Mouse (Mus musculus) CD4-positive, CD25-positive, alpha-beta regulatory T cell, adult 2 months (primary cell): ENCODE measurements around the gene H3f3b.

ENCODE experiments used
- DNase-seq: peaks from one replicate; pipeline ENCODE4 v3.0.0-alpha.2; 2012; ENCODE audit warnings: low read depth, low spot score

H3f3b gene

DNA sequence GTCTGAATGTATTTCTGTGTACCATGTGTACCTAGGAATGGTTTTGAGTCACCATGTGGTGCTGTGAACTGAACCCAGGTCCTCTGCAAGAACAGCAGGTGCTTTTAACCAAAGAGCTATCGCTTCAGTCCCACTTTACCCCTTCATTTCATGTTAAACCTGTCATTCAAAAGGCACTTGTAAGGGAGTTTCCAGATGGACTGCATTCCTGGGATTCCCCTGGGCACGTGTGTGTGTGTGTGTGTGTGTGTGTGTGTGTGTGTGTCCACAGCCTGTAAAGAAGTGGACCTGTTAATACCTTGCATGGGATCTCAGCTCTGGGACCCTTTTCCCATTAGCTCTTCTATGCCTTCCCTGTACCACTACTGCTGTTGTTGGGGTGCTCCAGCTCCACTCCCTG is 21.8 kb upstream of the H3f3b start:
- DNase-seq, result no peak

DNA sequence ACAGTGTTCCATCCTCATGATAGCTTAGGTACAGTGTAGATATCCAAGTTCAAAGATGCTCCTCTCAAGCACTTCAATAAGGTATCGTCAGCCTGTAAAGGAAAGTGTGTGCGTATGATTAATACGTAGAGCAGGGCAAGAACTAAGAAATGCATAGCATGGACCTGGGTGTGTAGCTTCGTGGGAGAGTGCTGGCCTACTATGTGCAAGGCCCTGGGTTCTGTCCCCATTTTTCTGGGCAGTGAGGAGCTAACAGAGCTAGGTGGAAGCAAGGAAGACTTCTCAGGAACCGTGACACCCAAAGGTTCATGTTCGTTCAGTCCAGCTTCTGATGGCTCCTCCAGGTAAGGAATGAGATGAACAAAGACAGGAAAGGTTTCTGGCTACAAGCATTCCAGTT is 17.4 kb upstream of the H3f3b start:
- no peak for DNase-seq

DNA sequence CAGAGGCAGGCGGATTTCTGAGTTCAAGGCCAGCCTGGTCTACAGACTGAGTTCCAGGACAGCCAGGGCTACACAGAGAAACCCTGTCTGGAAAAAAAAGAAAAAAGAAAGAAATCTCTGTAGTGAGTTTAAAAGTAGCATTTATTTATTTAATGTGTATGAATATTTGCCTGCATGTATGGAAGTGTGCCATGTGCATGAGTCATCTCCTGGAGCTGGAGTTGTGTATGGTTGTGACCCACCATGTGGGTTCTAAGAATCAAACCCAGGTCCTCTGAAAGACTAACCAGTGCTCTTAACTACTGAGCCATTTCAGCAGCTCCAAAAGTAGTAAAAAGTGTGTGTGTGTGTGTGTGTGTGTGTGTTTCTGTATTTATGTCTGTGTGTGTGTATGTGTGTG is 15.5 kb upstream of the H3f3b start:
- no peak for DNase-seq

DNA sequence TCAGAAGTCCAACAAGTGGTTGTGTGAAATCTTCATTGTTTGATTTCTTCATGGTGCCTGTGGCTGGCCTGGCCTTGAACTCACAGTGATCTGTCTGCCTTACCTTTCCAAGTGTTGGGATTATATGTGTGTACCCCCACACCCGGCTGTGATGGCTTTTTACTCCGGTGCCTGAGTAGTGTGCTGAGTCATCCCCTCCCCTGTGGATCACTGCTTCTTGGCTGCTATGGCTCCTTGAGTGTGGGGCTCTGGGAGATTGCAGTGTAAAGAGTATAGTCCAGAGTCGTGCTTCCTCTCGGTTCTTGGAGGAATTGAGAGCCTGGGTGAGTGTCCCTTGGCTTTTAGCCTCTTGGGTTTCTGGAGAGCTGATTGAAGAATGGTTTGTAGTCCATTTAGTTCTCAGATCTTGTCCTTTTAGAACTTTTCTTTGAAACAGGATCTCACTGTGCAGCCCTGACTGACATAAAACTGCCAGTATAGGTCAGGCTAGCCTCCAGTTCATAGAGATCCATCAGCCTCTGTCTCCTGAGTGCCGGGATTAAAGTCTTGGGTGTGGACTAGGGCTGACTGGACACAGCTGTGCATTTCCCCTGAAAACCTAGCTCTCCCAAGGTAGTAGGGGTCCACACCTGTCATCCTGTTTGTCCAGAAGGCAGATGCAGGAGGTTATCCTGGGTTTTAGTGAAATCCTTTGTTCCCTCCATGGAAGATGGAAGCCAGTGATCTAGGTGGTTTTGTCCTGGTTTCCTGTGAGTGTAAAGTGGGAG is 14.8 kb upstream of the H3f3b start:
- DNase-seq, result no peak

DNA sequence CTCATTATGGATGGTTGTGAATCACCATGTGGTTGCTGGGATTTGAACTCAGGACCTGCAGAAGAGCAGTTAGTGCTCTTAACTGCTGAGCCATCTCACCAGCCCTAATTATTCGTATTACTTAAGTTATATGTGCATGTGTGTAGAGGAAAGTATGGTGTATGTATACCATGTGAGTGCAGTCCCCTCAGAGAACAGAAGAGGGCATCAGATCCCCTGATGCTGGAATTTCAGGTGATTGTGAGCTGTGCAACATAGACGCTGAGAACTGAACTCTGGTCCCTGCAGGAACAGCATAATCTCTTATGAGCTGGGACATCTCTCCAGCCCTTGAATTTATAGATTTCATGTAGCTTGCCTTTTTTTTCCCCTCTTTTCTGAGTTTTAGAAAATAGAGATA is 14.1 kb upstream of the H3f3b start:
- DNase-seq, result no peak

DNA sequence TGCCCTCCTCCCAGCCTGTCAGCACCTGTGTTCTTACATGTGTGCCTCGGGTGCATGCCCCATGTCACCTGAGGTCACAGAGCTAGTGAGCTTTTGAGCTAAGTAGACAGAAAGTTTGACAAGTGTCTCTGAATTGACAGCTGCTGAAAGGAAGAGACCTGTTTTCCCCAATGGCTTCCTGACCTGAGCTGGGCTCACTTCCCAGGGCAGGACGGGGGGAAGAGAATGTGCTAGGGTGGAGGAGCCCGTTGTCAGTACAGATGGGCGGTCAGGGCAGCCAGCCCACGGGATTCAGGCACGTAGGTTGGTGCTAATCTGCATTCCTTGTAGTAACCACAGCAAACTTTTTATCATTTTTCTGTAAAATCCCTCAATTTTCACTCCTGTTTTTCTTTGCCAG is 12.8 kb upstream of the H3f3b start:
- DNase-seq, result no peak

DNA sequence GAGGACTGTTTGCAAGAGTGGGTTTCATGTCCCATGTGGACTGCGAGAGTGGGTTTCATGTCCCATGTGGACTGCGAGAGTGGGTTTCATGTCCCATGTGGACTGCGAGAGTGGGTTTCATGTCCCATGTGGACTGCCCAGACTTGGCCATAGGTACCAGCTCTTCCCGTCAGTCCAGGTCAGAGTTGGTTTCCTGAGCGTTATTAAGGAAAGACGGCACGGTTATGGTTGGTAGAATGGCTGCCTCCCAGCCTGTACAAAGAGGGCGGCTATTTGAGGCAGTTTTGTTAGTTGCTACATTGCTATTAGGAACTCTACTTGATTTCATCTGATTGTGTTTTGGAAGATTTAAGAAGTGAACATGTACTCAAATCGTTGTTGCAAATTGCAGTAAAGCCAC is 10.1 kb upstream of the H3f3b start:
- DNase-seq, result no peak

DNA sequence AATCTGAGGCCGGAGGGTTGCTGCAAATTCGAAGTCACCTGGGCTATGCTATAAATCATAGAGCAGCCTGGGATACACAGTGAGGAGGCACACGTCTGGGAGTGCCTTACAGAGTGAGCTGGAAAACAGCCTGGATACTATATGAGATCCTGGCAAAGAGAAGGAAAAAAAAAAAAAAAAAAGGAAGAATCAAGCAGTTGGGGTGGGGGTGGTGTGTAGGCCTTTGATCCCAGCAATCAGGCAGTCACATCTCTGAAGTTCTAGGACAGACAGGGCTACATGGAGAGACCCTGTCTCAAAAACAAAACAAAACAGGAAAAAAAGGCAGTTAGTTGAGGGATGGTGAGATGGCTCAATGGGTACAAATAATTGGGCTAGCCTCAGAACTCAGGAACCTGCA is 8.9 kb upstream of the H3f3b start:
- no peak for DNase-seq

DNA sequence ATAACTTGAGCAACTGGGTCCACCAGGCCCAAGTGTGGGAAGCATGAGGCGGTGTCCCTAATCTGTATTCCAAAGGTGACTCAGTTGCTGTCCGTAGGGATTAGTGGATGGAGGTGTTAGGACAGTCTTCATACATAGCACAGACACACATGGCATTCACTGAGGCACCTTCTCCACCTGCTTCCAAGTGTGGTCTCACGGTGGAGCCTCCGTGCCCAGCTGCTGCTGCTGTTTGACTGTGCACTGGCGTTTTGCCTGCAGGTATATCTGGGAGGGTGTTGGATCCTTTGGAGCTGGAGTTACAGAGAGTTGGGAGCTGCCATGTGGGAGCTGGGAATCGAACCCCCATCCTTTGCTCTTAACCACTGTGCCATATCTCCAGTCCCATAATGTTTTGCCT is 6.8 kb upstream of the H3f3b start:
- DNase-seq, result no peak

DNA sequence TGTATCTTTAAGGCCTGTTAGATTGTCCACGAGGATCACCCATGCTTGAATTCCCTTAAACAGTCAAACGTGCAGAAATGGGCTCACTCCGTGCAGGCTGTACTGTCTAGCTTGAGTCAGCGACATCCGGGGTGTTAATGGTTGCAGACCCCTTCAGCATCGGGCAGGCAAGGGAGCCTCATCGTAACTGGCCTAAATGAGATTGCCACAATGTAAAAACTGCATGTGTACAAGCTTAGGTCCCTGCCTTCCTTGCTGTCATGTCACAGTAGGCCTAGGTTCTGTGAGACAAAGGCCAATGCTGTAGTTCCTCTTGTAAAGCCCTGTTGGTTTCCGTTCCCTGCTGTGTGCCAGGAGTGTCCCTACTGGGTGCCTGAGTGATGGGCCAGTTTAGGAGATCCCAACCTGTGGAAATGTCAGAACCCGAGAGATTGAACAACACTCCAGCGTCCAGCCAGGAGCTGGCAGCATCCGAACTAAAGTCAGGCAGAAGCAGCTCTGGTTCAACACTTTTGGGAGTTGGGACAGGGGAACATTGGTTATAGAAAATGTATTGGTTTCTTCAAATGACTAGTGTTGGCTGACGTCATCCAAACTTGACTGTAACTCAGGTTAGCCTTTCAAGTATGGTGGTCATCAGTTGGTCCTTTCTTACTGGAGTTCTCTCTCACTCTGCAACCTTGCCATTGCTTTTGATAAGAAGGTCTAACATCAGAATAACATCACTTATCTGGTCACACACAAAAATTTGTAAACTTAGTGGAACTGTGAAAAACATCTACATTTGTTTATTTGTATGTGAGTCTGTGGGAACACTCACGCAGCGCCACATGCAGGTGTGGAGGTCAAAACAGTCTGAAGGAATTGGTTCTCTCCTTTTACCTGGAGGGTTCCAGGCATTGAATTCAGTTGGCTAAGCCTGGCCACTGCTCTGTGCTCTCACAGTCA is 3.4 kb upstream of the H3f3b start:
- DNase-seq, result no peak

DNA sequence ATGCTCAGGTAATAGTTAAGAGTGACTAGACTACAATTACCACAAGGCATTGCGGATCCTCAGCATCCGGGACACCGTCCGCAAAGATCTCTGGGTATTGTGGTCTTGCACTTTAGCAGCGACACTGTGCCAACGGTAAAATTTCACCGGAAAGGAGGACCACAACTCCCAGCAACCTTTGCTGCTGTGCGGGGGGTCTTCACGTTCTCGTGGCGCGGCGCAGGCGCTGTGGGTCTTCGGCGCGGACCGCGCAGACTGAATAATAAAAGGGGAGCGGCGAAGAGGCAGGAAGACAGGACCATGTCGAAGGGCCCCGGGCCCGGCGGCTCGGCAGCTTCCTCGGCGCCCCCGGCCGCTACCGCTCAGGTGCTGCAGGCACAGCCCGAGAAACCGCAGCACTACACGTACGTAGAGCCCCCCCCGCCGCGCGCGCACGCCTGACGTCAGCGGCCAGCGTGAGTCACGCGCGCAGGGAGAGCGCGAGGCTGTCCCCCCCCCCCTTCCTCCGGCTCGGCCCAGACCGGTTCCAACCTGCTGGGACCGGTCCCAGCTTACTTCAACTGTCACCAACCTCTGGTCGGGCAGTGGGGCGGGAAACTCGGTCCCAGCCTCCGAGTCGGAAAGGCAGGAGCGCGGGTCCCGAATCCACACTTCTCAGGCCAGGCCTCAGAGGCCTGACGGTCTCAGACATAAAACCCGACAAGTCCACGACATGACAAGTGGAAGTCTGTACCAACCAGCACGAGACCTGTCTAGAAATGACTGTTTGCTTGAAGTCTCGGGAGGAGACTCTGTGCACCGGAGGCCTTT is 2.5 kb upstream of the H3f3b start, which contains the start of gene Unk:
TSS of gene Unk (plus strand) at position 235 of the 810 bp plus-strand sequence.
- peak; percentile 99 for DNase-seq

DNA sequence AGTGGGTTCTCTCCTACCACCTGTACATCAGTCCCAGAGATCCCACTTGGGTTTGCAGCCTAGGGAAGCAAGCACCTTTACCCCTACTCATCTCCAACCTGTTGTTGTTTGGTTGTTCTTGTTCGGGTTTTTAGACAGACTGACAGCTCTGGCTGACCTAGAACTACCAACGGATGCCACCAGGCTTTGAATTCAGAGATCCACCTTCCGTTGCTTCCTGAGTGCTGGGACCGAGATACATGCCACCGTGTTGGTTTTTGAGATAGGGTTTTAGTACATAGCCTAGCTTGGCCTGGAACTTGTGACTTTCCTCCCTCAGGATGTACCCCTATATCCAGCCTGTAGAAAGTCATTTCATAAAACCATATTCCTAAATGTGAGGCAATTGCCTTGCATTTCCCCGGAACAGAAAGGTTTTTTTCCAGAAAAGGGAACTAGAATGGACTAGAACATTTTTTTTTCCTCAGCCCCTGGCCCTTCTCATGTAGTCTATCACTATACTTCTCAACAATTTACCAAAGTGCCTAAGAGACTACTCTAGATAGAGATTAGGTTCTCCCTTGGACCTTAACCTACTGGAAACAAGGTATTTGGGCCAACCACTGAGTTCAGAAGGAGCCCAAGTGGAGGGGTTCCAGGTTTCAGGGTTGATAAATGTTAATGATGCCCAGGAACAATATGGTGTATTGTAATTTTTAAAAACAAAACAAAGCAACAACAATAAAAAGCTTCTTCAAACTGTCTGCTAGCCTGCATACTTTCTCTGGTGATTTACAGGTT is 1.5 kb upstream of the H3f3b start:
- no peak for DNase-seq

DNA sequence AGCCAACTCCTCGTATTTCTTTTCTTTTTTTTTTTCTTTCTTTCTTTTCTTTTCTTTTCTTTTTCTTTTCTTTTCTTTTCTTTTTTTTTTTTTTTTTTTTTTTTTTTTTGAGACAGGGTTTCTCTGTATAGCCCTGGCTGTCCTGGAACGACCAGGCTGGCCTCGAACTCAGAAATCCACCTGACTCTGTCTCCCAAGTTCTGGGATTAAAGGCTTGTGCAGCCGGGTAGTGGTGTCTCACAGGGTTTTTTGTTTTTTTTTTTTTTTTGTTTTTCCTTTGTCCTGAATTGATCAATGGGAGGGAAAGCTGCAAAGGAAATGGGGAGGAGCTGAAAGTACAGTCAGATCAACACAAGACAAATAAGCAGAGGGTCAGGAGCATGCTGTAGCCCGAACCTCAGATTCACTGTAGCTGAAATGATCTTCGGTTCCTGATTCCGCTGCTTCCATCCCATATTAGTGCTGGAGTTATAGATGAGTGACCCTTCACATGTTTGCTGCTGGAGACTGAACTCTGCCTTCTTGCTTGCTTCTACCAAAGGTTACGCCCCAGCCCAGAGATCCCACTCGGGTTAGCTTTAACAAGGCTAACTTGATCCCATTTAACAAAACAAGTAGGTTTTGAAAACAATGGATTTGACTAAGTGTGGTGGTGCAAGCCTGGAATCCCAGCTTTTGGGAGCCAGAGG is 559 bp upstream of the H3f3b start:
- no peak for DNase-seq

DNA sequence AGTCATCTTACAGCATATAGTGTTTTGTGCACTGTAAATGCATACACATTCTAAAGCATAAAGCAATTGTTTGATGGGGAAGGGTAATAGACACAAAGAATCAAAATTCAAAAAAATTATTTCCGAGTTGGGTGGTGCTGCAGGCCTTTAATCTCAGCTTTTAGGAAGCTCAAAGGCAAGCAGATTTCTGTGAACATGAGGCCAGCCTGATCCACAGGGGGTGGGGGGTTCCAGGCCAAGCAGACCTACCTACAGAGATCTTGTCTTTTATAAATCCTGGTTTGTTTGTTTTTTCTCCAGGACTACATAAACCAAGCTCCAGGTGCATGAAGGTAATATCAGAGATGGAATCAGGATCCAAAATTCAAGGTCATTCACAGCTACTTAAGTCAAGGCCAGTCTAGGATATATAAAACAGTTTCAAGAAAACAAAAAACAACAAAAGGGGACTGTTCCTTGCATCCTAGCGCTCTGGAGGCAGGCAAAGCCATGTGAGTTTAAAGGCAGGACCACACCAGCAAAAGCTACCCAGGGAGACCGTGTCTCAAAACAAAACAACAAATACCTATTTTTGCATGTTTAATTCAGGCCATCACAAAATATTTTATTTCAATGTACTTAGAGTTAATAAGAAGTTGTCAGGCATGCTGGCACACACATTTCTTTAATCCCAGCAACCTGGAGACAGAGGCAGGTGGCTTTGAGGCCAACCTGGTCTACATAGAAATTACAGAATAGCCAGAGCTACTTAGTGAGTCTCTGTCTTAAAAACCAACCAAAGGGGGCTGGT is 2.5 kb downstream of the H3f3b start:
- no peak for DNase-seq

DNA sequence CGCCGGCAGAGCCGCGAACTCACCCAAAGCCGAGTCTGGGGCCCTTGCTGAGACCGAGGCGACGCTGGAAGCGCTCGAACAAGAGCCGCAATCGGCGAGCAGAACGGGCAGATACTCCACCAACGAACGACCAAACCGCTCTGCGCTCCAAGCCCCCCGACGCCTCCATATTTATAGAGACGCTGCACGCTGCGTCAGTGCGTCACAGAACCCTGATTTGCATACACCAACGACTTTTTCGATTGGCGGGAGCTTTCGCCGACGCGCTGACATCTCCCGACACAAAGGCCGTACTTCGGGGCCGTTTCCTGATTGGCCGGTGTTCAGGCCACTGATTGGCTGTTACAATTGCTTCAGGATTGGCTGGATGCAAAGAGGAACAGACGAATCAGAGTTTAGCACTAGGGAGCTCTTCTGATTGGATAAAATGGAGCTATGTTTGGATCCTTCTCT is 3.4 kb downstream of the H3f3b start:
- peak; percentile 98 for DNase-seq

DNA sequence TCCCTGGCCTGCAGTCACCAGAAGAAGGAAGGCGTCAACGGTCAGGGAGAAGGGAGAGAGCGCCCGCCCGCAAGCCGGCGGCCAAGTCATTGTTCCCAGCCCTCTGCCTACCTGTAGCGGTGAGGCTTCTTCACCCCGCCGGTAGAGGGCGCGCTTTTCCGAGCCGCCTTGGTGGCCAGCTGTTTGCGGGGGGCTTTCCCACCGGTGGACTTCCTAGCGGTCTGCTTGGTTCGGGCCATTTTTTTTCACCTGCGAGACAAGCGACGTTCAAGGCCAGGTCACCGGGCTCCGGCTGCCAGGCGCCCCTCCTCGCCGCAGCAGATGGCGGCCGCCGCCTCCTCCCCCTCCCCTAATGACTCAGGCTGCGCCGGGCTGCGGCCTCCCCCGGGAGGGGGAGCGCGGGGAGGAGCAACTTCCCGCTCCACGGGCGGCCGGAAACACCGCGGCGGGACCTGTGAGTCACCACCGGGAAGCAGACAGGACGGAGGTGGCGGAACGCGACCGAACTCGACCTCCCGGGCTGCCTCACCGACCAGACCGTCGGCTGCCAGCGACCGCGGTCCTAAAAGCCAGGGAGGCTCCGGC is 3.9 kb downstream of the H3f3b start:
- DNase-seq, result peak; percentile 91

DNA sequence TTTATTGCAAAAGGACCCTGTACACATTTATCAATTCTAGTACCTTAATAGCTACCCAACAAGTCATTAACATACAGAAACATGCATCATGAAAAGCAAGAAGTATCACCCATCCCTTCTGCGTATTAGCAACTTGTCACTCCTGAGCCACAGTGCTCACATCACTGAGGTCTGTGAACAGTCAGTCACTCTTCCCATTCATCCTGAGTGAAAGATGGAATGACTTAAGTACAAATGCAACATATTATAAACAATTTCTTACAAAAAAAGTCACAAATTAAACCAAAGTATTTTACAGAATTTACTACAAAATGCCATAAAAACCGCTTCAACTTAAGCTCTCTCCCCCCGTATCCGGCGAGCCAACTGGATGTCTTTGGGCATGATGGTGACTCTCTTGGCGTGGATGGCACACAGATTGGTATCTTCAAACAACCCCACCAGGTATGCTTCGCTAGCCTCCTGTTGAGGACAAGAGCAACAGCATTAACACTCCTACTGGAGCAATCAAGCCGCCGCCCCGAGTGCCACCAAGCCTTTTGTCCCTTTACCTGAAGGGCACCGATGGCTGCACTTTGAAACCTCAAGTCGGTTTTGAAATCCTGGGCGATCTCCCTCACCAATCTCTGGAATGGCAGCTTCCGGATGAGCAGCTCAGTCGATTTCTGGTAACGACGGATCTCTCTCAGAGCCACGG is 4.5 kb downstream of the H3f3b start:
- peak; percentile 53 for DNase-seq

DNA sequence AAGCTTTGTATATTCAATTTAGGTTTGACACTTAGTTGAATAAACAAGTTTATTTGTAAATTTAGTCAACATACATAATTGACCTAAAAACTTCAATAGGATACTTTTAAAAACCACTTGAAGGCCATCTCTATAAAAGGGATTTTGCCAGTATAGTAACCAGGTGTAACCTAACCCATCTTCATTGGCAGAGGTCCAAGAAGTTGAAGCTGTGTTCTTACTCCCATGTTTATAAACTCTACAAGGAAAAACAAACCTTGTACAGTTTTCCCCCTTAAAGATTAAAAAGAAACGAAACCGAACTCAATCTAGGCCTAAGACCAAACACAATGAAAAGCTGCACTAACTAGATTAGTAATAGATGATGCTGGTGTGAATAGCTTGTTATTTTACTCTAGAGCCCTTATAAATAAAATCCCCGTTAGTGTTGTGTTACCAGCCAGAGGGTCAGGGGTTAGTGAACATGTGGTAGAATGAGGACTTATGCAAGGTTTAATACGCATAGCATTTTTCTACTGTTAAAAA is 5.4 kb downstream of the H3f3b start:
- peak; percentile 36 for DNase-seq
